Mouse (Mus musculus) intestine, postnatal 0 days (tissue): ENCODE data around the gene Tspan17. TPM values are rescaled to one million over a fixed set of nuclear protein-coding genes. Genes with fewer than 3 reads are reported as not detected.
A peak's percentile ranks its signal among the peaks of the same experiment; 100 is the strongest.

Experiments
- ATAC-seq: fragments of 200-750 bp; cut with Nextera tagmentation; 2 replicates; pipeline ENCODE4 v1.8.0; 2017; ENCODE audit warnings: mild to moderate bottlenecking, moderate TSS enrichment, moderate library complexity
- H3K27ac ChIP-seq: fragments of 300-500 bp; sonication (generic); 2 replicates; pipeline ENCODE4 v1.5.1; 2014; ENCODE audit warnings: mild to moderate bottlenecking, low read depth, low read length, moderate library complexity
- H3K27me3 ChIP-seq: fragments of 300-500 bp; sonication (generic); replicated peaks from 2 replicates; pipeline ENCODE4 v1.6.1; 2014; ENCODE audit warnings: low read length, mixed read lengths; ENCODE audit not compliant: control insufficient read depth, insufficient read depth
- H3K36me3 ChIP-seq: fragments of 300-500 bp; sonication (generic); 2 replicates; pipeline ENCODE4 v1.6.1; 2014; ENCODE audit warnings: mild to moderate bottlenecking, moderate library complexity; ENCODE audit not compliant: control insufficient read depth, insufficient read depth
- H3K4me1 ChIP-seq: fragments of 300-500 bp; sonication (generic); replicated peaks from 2 replicates; pipeline ENCODE4 v1.6.1; 2014; ENCODE audit warnings: antibody characterized with exemption, low read length, mixed read lengths; ENCODE audit not compliant: control insufficient read depth, insufficient read depth
- H3K4me2 ChIP-seq: fragments of 300-500 bp; sonication (generic); replicated peaks from 2 replicates; pipeline ENCODE4 v1.6.1; 2014; ENCODE audit warnings: low read depth, mild to moderate bottlenecking, moderate library complexity
- H3K4me3 ChIP-seq: fragments of 300-500 bp; sonication (generic); 2 replicates; pipeline ENCODE4 v1.5.1; 2014; ENCODE audit warnings: low read depth, low read length
- H3K9ac ChIP-seq: fragments of 300-500 bp; sonication (generic); 2 replicates; pipeline ENCODE4 v1.6.1; 2014; ENCODE audit warnings: mild to moderate bottlenecking, low read depth, low read length
- H3K9me3 ChIP-seq: fragments of 300-500 bp; sonication (generic); 2 replicates; pipeline ENCODE4 v1.6.1; 2016; ENCODE audit warnings: mixed run types; ENCODE audit not compliant: control insufficient read depth
- CTCF ChIP-seq: sonication (generic); IDR thresholded peaks from 2 replicates; pipeline ENCODE4 v1.5.1; 2016; ENCODE audit warnings: low read depth, mild to moderate bottlenecking, control low read depth, antibody characterized with exemption, moderate library complexity
- WGBS: fragments of 180-500 bp; shearing (Covaris S2); extraction: QIAGEN DNeasy Blood & Tissue Kit; methylation state at CpG from one replicate; pipeline ENCODE4 v1.1.7; 2014; 5-methylcytosine and 5-hydroxymethylcytosine counted together
- polyA plus RNA-seq: library from polyadenylated mRNA; unstranded; fragments of >200 nt; fragmentation: Nextera tagmentation; extraction: Ambion mirVana; gene quantifications from 2 replicates; pipeline ENCODE4 v1.2.1, GENCODE M21; 2015

Tspan17 gene
- polyA plus RNA-seq, 1 experiment from 2014 or later = 15.2 TPM

DNA sequence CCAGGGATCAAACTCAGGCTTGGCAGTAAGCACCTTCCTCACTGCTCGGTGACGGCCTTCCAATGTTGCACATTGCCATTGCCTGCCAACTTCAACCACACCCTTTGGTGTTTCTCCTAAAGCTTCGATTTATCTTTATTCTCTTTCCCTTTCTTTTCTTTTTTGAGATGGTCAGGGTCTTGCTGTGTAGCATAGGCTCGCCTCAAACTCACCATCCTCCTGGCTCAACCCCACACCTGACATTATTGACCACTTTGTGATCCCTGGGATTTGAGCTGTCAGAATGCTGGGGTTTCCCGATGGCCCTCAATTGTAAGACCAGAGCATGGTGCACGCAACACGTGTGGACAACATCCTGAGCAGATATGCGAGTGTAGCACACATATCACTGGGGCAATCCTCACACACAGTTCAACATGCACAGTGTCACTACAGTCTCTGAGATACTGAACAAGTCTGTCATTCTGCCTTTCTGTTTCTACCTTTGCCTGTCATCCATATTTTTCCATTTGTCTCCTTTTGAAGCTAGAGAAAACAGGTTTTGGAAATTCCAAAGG, 32.9 kb upstream of the Tspan17 start:
- TF ChIP-seq CTCF = no peak
- no peak overlapping the region for H3K27ac ChIP-seq
- no peaks in the 10 kb centered on the region for H3K36me3 ChIP-seq
- 87% methylated on average over 8 of the region's 8 CpGs for WGBS
- no peak overlapping the region for H3K4me2 ChIP-seq
- peaks cover 26% of the 10 kb centered on the region; the same call in 1 of the 2 replicates for H3K27me3 ChIP-seq
- no peak overlapping the region for H3K4me3 ChIP-seq
- no peak overlapping the region for H3K9ac ChIP-seq
- peaks cover 4% of the 10 kb centered on the region; the same call in 1 of the 2 replicates for H3K4me1 ChIP-seq
- H3K9me3 ChIP-seq = no peaks in the 10 kb centered on the region
- ATAC-seq = no peak

DNA sequence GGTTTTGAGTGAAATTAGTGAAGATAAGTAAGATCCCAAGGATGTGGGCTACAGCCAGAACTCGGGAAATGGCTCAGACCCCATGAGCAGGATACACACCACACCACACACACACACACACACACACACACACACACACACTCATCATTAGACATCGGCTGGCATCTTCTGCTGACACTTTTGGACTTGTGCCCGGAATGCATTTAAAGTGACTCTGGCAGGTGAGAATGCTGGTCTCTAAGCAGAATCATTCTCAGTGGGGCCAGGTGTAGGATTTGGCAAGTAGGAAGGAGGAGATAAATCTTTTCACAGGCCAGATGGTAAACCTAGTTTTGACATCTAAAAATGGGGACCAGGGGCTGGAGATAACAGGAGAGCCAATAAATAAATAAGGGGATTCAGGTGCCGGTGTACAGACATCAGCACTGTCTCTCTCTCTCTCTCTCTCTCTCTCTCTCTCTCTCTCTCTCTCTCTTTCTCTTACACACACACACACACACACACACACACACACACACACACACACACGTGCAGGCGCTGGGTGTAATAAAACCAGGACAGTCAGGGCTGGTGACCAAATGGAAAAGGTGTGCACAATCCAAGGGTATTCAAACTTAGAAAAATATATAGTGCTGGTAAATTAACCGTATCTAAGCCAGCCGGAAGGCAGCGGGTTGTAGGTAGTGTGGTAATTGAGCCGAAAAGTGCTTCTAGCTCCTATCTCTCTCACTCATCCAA, 31.9 kb upstream of the Tspan17 start:
- no peak overlapping the region for H3K9ac ChIP-seq
- ATAC-seq = no peak
- H3K27ac ChIP-seq = no peak overlapping the region
- no peaks in the 10 kb centered on the region for H3K9me3 ChIP-seq
- WGBS = 38% methylated on average over 10 of the region's 10 CpGs
- peak overlapping the region; percentile 37; the same call in 1 of the 2 replicates for H3K4me3 ChIP-seq
- H3K36me3 ChIP-seq = no peaks in the 10 kb centered on the region
- peak overlapping the region; percentile 71 for H3K4me2 ChIP-seq
- H3K4me1 ChIP-seq = peaks cover 4% of the 10 kb centered on the region; the same call in 1 of the 2 replicates
- H3K27me3 ChIP-seq = peaks cover 27% of the 10 kb centered on the region; the same call in 1 of the 2 replicates
- no peak for TF ChIP-seq CTCF

- WGBS = under 1% methylated on average over 43 of the region's 43 CpGs
- peak overlapping the region; percentile 71 for H3K4me2 ChIP-seq
- peaks cover 4% of the 10 kb centered on the region; the same call in 1 of the 2 replicates for H3K4me1 ChIP-seq
- H3K9me3 ChIP-seq = no peaks in the 10 kb centered on the region
- peak; percentile 89 for TF ChIP-seq CTCF
- no peak overlapping the region for H3K27ac ChIP-seq
- H3K4me3 ChIP-seq = peak overlapping the region; percentile 37
- no peak overlapping the region for H3K9ac ChIP-seq
- ATAC-seq = peak; percentile 84
- no peaks in the 10 kb centered on the region for H3K36me3 ChIP-seq
- peaks cover 27% of the 10 kb centered on the region; the same call in 1 of the 2 replicates for H3K27me3 ChIP-seq
Measured at GRCm38 (mm10) chr13:54758045-54758755, 31.0 kb upstream of the Tspan17 start.

DNA sequence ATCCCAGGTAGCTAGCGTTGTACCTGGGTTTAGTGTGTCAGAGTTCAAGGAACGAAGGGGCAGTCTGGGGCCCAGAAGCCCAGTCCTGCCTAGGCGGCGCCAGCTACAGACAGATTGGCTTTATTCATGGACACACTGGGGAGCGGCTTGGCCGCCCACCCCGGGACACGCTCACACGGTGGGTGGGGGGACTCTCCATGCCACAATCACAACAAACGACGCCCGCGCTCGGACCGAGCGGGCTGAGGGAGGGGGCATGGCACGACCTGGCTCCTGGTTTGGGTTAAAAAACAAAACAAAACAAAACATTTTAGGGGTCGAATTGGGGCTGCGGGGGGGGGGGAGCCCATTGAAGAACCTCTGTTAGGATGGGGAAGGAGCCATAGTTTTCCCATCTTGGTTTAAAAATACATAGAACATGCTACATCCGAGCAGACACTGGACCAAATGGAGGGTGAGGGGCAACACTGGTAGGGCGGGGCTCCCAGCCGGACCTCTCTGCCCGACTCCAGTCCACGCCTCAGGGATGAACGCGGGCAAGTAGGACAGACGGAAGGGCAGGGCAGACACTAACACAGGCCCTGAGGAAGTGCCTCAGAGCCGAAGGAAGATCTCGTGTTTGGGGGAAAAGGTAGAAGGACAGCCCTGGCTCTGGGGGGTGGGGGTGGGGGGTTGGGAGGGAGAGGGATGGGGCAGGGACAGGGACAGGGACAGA, 30.3 kb upstream of the Tspan17 start:
- Histone ChIP-seq H3K27ac (no peak overlapping the region), H3K4me2 (peak overlapping the region; percentile 71), H3K36me3 (no peaks in the 10 kb centered on the region), H3K27me3 (peaks cover 31% of the 10 kb centered on the region; the same call in 1 of the 2 replicates), H3K9ac (no peak overlapping the region), H3K4me1 (peaks cover 4% of the 10 kb centered on the region; the same call in 1 of the 2 replicates), H3K9me3 (no peaks in the 10 kb centered on the region), H3K4me3 (no peak overlapping the region)
- WGBS = 4% methylated on average over 29 of the region's 29 CpGs
- no peak for ATAC-seq
- TF ChIP-seq CTCF = no peak

DNA sequence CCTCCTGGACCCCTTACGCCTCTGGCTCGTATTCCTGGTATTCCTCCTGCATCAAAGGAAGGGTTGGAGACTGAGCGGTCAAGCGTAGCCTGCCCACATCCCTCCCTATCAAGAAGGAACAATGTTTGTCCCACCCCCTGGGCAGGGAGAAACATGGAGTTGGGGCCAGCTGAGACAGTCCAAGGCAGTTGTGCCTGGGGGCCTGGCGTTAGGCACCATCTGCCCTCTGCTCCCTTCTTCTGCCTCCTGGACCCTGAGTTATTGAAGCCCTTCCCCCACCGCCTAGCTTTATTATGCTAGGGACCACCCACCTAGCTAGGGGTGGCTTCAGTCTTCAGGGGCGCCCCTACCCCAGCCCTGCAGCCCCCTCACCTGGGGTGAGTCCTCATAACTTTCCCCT, 29.7 kb upstream of the Tspan17 start:
- no peak overlapping the region for H3K4me2 ChIP-seq
- H3K36me3 ChIP-seq = no peaks in the 10 kb centered on the region
- no peak overlapping the region for H3K4me3 ChIP-seq
- H3K9me3 ChIP-seq = no peaks in the 10 kb centered on the region
- no peak for TF ChIP-seq CTCF
- peaks cover 4% of the 10 kb centered on the region; the same call in 1 of the 2 replicates for H3K4me1 ChIP-seq
- no peak overlapping the region for H3K27ac ChIP-seq
- 17% methylated on average over 7 of the region's 7 CpGs for WGBS
- H3K9ac ChIP-seq = no peak overlapping the region
- no peak for ATAC-seq
- peaks cover 37% of the 10 kb centered on the region; the same call in 1 of the 2 replicates for H3K27me3 ChIP-seq
